Mouse (Mus musculus) layer of hippocampus, adult 18-20 months (tissue): ENCODE results near the gene Ccp110. TPM values are rescaled to one million over a fixed set of nuclear protein-coding genes. Genes with fewer than 3 reads are reported as not detected.

Experiments used
- DNase-seq, 2 experiments: peaks; one replicate each; pipeline ENCODE4 v3.0.0; 2022; ENCODE audit warnings: low spot score in 2 of 2
- total RNA-seq, 2 experiments: library from RNA; stranded (reverse); gene quantifications; 2 replicates each; pipeline ENCODE4 v1.2.3; 2021

Ccp110 gene
- total RNA-seq, 2 experiments from 2014 or later: 45.9 to 51.1 TPM

DNA sequence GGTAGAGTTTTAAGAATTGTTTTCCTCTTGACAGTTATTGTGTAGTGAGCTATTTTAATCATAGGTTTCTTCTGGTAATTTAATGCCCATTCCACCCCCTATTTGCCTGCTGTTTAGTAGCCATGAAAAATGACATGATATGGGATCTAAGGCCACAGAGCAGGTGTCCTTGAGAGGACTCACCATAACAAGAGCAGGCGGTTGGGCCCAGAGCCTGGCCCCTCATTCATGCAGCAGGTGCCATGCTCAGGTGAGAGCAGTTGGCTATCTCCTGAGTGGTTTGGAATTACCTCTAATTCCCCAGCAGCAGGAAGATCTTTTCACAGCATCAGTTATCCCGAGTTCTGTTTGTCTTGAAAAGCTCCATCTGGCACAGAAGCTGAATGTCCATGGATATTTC lies 13.1 kb downstream of the Ccp110 start:
- no peak for DNase-seq

GRCm38 (mm10) chr7:118728846-118729587 lies 16.7 kb downstream of the Ccp110 start:
- DNase-seq: no peak

- no peak for DNase-seq
These were observed 19.4 kb downstream of the Ccp110 start for GRCm38 (mm10) chr7:118731781-118732180.

DNA sequence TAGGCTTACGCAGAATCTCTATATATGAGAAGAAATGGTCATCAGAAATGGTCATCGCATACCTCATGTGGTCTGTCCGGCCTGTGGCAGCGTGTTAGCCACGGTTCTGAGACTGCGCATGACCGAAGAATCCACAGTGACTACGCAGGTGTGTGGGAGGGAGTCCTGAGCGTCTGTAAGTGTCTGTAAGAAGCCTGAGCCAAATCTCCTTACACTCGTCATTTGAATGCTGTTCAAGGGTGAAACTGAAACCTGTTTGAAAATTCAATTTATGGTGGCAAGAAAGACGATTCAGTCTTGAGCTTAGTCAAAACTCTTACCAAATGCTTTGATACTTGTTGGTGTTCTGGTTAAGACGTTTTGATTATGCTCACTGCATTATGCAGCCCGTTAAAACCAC lies 20.9 kb downstream of the Ccp110 start:
- no peak for DNase-seq

DNA sequence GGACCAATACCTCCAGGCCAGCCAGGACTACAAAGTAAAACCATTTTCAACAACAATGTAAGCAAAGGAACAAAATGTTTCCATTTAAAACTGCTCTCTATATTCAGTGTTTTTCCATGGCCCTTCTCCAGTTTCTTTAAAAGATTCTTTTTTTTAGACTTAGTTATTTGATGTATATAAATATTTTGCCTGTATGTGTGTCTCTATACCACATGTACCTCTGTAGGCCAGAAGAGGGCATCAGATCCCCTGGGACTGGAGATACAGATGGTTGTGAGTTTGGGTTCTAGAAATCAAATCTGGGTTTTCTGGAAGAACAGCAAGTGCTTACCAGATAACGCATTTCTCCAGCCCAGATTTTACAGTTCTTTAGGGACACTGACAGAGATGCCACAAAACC lies 26.4 kb downstream of the Ccp110 start:
- peak in 1 of 2 experiments; percentile 22 for DNase-seq

GRCm38 (mm10) chr7:118739975-118740531 lies 27.7 kb downstream of the Ccp110 start, which contains the start of gene Vps35l:
Gene Vps35l (plus strand): TSS chr7:118740226.
- peak; percentile 66 to 88 for DNase-seq

GRCm38 (mm10) chr7:118740532-118741338 lies 28.4 kb downstream of the Ccp110 start:
- DNase-seq: peak; percentile 92 to 96

GRCm38 (mm10) chr7:118742278-118742677 lies 29.9 kb downstream of the Ccp110 start:
- no peak for DNase-seq

DNA sequence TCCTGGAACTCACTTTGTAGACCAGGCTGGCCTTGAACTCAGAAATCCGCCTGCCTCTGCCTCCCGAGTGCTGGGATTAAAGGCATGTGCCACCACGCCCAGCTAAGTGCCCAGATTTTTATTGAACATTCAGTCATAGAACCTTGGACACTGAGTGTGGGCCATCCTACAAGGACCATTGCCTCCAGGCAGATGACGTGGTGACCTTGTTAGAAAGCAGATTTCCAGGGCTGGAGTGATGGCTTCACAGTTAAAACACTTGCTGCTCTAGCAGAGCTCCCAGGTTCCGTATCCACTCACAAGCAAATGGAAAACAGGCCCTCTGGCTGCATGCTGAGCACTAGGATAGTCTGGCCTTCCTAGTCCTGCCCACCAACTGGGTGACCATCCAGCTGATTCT lies 32.4 kb downstream of the Ccp110 start:
- no peak for DNase-seq

DNA sequence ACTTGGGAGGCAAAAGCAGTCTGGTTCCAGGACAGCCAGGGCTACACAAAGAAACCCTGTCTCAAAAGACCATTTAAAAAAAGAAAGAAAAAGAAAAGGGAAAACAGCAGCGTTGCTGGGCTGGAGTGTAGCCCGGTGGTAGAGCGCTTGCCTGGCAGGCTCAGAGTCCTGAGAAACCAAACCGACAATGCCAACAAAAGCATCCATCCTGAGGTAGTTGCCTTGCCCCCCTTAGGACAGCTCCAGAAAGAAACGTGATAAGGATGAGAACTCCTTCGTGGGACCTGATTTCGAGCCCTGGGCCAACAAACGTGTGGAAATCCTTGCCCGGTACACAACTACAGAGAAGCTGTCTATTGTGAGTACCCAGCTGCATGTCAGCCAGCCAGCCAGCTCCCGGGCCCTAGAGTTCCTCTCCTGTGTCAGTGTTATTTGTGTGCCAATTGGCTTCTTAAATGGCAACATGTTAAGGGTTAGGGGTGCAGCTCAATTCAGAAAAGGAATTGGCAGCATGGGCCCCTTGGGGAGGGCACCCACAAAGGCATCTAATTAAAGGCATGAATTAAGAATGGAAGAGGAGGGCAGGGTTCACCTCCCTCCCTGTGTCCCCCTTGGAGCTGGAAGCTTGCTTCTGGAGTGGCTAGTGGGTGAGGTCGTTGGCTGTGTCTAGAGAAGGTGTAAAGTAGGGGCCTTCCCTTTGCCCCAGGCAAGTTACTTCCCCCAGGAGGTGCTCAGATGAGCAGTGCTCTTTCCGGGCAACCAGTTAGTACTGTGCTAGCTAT lies 35.7 kb downstream of the Ccp110 start:
- peak in 1 of 2 experiments; percentile 55 for DNase-seq

DNA sequence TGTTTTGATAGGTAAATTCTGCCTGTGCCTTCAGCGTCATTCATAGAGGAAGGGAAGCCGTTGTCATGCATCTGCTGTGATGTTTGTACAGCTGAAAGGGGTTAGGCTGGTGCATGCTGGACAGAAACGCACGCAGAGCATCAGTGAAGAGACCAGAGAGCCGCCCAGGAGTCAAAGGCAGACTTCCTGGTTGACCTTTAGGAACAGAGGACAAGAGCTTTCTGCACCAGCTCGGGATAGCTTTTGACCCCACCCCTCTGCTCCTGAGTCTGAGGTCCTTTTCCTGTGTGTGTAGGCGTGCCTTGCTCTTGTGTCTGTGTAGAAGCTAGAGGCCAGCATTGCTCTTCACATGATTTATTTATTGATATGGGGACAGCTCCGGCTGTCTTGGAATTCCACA lies 37.4 kb downstream of the Ccp110 start:
- no peak for DNase-seq

- DNase-seq: no peak
These were observed 39.3 kb downstream of the Ccp110 start for GRCm38 (mm10) chr7:118751625-118752024.

- no peak for DNase-seq
These were observed 43.4 kb downstream of the Ccp110 start for GRCm38 (mm10) chr7:118755756-118756155.

DNA sequence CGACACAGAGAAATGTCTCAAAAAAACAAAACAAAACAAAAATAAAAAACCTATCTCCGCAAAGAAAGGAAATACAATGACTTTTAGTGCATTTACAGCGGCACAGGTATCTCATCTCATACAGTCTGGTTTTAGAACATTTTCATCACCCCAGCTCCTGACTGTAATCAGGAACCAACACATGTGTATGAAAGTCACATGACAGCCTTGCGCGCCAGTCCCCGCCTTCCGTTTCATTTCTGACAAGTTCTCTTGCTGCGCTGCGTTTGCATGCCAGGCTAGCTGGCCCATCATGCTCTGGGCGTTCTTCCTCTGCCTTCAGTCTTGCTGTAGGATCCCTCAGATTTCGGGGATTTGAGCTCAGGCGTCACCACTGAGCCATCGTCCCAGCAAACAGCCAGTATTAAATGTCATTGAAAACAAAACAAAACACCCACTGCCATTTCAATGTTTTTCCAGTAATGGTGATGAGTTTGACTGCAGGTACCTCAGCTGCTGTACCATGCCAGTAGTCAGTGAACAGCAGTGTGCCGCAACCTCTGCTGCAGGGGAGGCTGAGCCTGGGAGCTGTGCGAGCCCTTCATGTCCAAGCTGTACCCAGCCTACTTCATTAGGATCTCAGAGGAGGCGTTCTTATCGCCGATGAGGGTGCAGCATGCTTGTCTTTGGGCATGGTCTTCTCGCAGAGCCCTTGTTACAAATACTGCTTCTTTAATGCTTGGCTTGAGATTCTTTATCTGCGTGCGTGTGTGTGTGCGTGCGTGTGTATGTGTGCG lies 44.3 kb downstream of the Ccp110 start:
- no peak for DNase-seq

- DNase-seq: no peak
These were observed 46.0 kb downstream of the Ccp110 start for GRCm38 (mm10) chr7:118758369-118758768.

- DNase-seq: no peak
These were observed 47.0 kb downstream of the Ccp110 start for GRCm38 (mm10) chr7:118759372-118759771.

DNA sequence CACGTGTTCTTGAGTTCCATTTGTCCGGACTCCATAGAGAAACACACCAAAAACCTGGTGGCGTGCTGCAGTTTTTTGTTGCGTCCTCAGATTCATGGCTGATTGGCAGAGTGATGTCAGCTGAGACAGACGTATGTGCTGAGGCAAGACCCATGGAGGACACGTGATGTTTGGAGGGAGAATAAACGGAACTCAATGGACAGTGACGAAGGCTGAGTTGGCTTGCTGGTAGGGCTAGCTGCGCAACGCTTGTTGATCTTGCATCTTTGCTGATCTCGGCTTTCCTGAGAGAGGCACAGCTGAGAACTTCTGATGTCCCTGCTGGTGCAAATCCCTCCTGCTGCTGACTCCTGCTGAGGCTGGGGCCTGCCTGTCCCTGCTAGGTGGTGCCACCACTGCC lies 51.6 kb downstream of the Ccp110 start:
- no peak for DNase-seq

GRCm38 (mm10) chr7:118764725-118765124 lies 52.4 kb downstream of the Ccp110 start:
- DNase-seq: no peak

DNA sequence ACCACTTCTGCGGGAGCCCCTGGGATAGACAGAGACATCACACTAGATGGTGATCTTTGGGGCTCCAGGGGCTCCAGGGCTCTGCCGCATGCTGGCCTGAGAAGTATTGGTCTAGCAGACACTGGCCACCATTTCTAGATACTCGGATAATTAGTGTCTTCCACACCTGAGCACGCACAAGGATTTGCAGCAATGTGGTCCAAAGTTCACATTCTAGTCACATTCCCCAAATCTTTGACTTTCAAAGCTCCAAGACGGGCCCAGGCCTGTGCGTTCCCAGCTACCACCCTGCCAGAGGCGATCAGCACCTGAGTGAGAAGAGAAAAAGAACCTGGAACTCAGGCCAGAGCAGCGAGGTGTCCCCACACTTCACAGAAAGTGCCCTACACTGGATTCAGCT lies 53.3 kb downstream of the Ccp110 start:
- DNase-seq: no peak

DNA sequence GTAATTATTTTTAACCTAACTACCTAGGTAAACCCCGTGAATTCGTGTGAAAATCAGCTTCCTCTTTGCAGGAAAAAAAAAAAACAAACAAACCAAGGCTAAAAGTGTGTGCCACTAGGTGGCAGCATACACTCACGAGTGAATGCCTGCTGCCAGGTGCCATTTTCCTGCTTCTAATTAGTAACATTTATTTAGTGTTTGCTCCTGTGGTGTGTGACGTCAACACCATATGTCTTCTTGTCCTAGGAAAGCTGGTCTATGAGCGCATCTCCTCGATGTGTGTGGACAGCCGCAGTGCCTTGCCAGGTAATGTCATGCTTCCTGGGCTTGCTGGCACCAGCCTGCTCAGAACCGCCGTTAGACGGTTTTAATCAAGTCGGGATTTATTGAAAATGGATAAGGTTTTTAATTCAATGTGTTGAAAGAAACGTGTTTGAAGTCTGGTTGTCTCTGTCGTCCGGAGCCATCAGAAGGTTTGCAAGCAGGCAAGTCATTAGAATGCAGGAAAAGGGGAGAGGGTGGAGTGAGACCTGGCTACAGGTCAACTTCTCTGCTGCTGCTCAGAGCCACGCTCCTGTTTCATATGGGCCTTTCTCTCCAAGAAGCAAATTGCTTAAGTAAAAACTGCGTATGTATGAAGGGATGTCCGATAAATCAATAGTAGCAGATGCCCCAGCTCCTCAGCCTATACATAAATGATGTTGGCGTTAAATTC lies 53.9 kb downstream of the Ccp110 start:
- peak; percentile 67 to 88 for DNase-seq
